Mouse (Mus musculus): ENCODE data around the gene Rhox3e.
"Not testable (repeated sequence)": the region's sequence is repeated elsewhere in the genome, so short reads cannot be mapped to it uniquely, and the experiment has no call there.

Gene Rhox3e

DNA sequence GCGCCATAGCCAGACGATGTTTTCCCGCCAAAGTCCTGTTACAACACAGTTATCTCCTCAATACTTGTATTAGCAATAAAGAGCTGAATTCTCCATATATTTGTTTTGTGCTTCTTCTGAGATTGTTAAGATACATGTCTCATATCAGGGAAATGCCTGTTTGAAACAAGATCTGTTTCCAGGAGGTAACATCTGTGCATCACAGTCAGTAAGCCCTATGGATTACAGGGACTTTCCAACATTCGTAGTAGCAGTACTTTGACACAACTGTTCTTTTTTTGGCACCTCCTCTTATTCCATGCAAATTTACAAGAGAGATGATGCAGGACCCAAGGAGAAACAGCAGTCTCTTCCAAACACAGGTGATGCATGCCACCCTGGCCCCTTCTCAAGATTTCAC lies at the start of gene Rhox3e:
Gene Rhox3e (plus strand): TSS at position 301 of the 400 bp plus-strand sequence.
- DNase-seq (ENCODE audit: low spot score) = not testable (repeated sequence)

DNA sequence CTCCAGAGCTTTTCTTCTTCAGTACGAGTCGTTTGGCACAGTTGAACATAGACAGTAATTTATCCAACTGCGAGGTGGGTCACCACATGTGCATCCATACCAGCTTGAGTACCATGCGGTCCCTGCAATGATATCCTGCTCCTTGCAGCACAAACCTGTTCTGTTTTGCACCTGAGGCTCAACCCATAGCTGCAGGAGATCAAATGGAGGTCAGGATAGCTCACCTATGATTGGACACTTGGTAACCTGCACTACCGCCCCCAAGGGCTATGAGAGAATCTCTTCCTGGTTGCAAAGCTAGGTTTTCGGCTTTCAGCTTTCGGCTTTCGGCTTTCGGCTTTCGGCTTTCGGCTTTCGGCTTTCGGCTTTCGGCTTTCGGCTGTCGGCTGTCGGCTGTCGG lies 27.8 kb upstream of the Rhox3e start, which contains the start of gene Rhox4d:
Gene Rhox4d (plus strand): TSS at position 301 of the 400 bp plus-strand sequence.
- not testable (repeated sequence) for DNase-seq (ENCODE audit: low spot score)

DNA sequence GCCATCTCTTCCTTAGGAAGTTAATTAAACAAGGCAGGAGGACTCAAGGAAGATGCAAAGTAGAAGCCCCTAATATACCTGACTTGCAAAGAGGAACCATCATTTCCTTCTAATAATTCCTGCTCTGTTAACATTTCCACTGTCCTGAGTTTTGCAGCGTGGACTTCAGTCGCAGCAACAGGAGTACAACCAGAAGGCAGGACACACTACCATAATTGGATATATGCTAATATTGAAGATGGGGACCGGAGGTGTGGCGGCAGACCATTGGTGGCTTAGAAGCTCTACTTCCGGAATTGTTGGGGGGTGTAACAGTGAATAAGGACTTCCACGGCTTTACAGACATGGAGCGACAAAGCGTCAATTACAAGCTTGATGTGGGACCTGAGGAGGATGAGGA lies 11.7 kb upstream of the Rhox3e start, which contains the start of gene Rhox2e:
Gene Rhox2e (plus strand): TSS at position 301 of the 400 bp plus-strand sequence.
- DNase-seq (ENCODE audit: low spot score) = not testable (repeated sequence)

DNA sequence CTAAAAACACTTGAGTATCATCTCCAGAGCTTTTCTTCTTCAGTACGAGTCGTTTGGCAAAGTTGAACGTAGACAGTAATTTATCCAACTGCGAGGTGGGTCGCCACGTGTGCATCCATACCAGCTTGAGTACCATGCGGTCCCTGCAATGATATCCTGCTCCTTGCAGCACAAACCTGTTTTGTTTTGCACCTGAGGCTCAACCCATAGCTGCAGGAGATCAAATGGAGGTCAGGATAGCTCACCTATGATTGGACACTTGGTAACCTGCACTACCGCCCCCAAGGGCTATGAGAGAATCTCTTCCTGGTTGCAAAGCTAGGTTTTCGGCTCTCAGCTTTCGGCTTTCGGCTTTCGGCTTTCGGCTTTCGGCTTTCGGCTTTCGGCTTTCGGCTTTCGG lies 15.3 kb downstream of the Rhox3e start, which contains the start of gene Rhox4e:
Gene Rhox4e (plus strand): TSS at position 301 of the 400 bp plus-strand sequence.
- not testable (repeated sequence) for DNase-seq (ENCODE audit: low spot score)

DNA sequence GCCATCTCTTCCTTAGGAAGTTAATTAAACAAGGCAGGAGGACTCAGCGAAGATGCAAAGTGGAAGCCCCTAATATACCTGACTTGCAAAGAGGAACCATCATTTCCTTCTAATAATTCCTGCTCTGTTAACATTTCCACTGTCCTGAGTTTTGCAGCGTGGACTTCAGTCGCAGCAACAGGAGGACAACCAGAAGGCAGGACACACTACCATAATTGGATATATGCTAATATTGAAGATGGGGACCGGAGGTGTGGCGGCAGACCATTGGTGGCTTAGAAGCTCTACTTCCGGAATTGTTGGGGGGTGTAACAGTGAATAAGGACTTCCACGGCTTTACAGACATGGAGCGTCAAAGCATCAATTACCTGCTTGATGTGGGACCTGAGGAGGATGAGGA lies 29.3 kb downstream of the Rhox3e start, which contains the start of gene Rhox2f:
Gene Rhox2f (plus strand): TSS at position 301 of the 400 bp plus-strand sequence.
- DNase-seq (ENCODE audit: low spot score) = not testable (repeated sequence)

DNA sequence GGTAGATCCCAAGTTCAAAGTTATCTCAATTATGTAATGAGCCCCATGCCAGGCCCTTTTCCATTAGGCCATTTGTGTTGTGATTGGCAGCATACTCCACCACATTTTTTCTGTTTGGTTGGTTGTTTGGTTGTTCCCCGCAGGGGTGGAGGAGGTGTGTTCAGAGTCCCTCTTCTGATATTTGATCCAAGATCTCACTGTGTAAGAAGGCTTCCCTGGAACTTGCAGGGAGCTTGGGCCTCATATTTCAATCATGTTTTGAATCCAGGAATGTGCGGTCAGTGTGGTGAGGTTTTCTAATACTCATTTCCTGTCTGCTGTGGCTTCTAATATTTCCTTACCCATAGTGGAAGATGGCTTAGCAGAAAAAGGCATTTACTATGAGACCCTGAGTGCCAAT lies 30.8 kb downstream of the Rhox3e start:
- DNase-seq (ENCODE audit: low spot score) = not testable (repeated sequence)

DNA sequence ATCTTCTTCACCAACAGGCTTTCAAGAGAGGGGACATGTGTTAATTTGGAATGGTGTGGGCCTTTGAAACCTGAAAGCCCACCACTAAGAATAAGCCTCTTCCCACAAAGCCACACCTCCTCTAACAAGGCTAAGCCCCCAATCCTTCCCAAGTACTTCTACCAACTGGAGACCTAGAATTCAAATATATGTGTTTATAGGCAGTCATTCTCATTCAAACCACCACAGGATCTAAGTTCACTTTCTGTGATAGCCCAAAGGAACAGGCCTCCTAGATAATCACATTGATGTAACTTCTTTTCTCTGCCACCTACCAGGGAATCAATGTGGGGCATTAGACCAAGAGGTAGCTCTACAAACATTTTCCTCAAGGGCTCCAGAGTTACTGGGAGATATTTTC lies 38.9 kb downstream of the Rhox3e start, which contains the start of gene Rhox3f:
Gene Rhox3f (plus strand): TSS at position 301 of the 400 bp plus-strand sequence.
- DNase-seq (ENCODE audit: low spot score) = not testable (repeated sequence)

All from embryo, embryonic 10.5 days (tissue).